Mouse (Mus musculus): ENCODE results near the gene Zdhhc23.

Gene Zdhhc23

GRCm38 (mm10) chr16:43965781-43966389 lies 13.7 kb downstream of the Zdhhc23 start:
- no peak for DNase-seq (ENCODE audit: low spot score in 2 of 2)

GRCm38 (mm10) chr16:43963780-43964179 lies 15.8 kb downstream of the Zdhhc23 start:
- DNase-seq (ENCODE audit: low spot score in 2 of 2) = no peak

- DNase-seq (ENCODE audit: low spot score in 2 of 2) = no peak
These were observed 16.3 kb downstream of the Zdhhc23 start for GRCm38 (mm10) chr16:43963291-43963690.

- DNase-seq (ENCODE audit: low spot score in 2 of 2) = no peak
These were observed 21.6 kb downstream of the Zdhhc23 start for GRCm38 (mm10) chr16:43958038-43958437.

GRCm38 (mm10) chr16:43954913-43955312 lies 24.7 kb downstream of the Zdhhc23 start:
- no peak for DNase-seq (ENCODE audit: low spot score in 2 of 2)

GRCm38 (mm10) chr16:43951591-43951990 lies 28.0 kb downstream of the Zdhhc23 start:
- DNase-seq (ENCODE audit: low spot score in 2 of 2) = no peak

- DNase-seq (ENCODE audit: low spot score in 2 of 2) = no peak
These were observed 33.7 kb downstream of the Zdhhc23 start for GRCm38 (mm10) chr16:43945869-43946268.

- DNase-seq (ENCODE audit: low spot score in 2 of 2) = no peak
These were observed 34.2 kb downstream of the Zdhhc23 start for GRCm38 (mm10) chr16:43945351-43945750.

- no peak for DNase-seq (ENCODE audit: low spot score in 2 of 2)
These were observed 38.7 kb downstream of the Zdhhc23 start for GRCm38 (mm10) chr16:43940846-43941245.

GRCm38 (mm10) chr16:43935892-43936291 lies 43.7 kb downstream of the Zdhhc23 start:
- DNase-seq (ENCODE audit: low spot score in 2 of 2) = no peak

GRCm38 (mm10) chr16:43935367-43935766 lies 44.2 kb downstream of the Zdhhc23 start:
- DNase-seq (ENCODE audit: low spot score in 2 of 2) = no peak

- DNase-seq (ENCODE audit: low spot score in 2 of 2) = no peak
These were observed 44.7 kb downstream of the Zdhhc23 start for GRCm38 (mm10) chr16:43934856-43935255.

GRCm38 (mm10) chr16:43933041-43933440 lies 46.5 kb downstream of the Zdhhc23 start:
- no peak for DNase-seq (ENCODE audit: low spot score in 2 of 2)

- DNase-seq (ENCODE audit: low spot score in 2 of 2) = no peak
These were observed 47.3 kb downstream of the Zdhhc23 start for GRCm38 (mm10) chr16:43932319-43932718.

GRCm38 (mm10) chr16:43931502-43931901 lies 48.1 kb downstream of the Zdhhc23 start:
- no peak for DNase-seq (ENCODE audit: low spot score in 2 of 2)

GRCm38 (mm10) chr16:43930577-43930976 lies 49.0 kb downstream of the Zdhhc23 start:
- no peak for DNase-seq (ENCODE audit: low spot score in 2 of 2)

- no peak for DNase-seq (ENCODE audit: low spot score in 2 of 2)
These were observed 53.2 kb downstream of the Zdhhc23 start, which contains the start of gene Qtrt2 for GRCm38 (mm10) chr16:43926341-43926859. Gene Qtrt2 (minus strand): TSS chr16:43926809.

- no peak for DNase-seq (ENCODE audit: low spot score in 2 of 2)
These were observed 53.7 kb downstream of the Zdhhc23 start for GRCm38 (mm10) chr16:43925846-43926245.

- no peak for DNase-seq (ENCODE audit: low spot score in 2 of 2)
These were observed 54.5 kb downstream of the Zdhhc23 start for GRCm38 (mm10) chr16:43925001-43925558.

- DNase-seq (ENCODE audit: low spot score in 2 of 2) = no peak
These were observed 57.0 kb downstream of the Zdhhc23 start for GRCm38 (mm10) chr16:43922630-43923029.

GRCm38 (mm10) chr16:43922024-43922423 lies 57.6 kb downstream of the Zdhhc23 start:
- no peak for DNase-seq (ENCODE audit: low spot score in 2 of 2)

- no peak for DNase-seq (ENCODE audit: low spot score in 2 of 2)
These were observed 60.7 kb downstream of the Zdhhc23 start for GRCm38 (mm10) chr16:43918867-43919266.

All from left cerebral cortex, adult 9 months (tissue).